Mouse (Mus musculus) stomach, embryonic 15.5 days (tissue): ENCODE results near the gene Ephb1. TPM values are rescaled to one million over a fixed set of nuclear protein-coding genes. Genes with fewer than 3 reads are reported as not detected.

Experiments
- ATAC-seq: fragments of 200-750 bp; cut with Nextera tagmentation; 2 replicates; pipeline ENCODE4 v1.8.0; 2017; ENCODE audit warnings: low read depth, moderate number of reproducible peaks, moderate TSS enrichment; ENCODE audit not compliant: insufficient read depth, low FRiP score
- H3K27ac ChIP-seq: fragments of 300-500 bp; sonication (generic); 2 replicates; pipeline ENCODE4 v1.5.1; 2015; ENCODE audit warnings: mild to moderate bottlenecking, inconsistent platforms
- H3K27me3 ChIP-seq: fragments of 300-500 bp; sonication (generic); replicated peaks from 2 replicates; pipeline ENCODE4 v1.6.1; 2015; ENCODE audit warnings: inconsistent platforms
- H3K36me3 ChIP-seq: fragments of 300-500 bp; sonication (generic); 2 replicates; pipeline ENCODE4 v1.6.1; 2015; ENCODE audit warnings: inconsistent platforms
- H3K4me1 ChIP-seq: fragments of 300-500 bp; sonication (generic); 2 replicates; pipeline ENCODE4 v1.6.1; 2015; ENCODE audit warnings: inconsistent platforms
- H3K4me2 ChIP-seq: fragments of 300-500 bp; sonication (generic); 2 replicates; pipeline ENCODE4 v1.6.1; 2015; ENCODE audit warnings: mild to moderate bottlenecking, inconsistent platforms
- H3K4me3 ChIP-seq: fragments of 300-500 bp; sonication (generic); replicated peaks from 2 replicates; pipeline ENCODE4 v1.5.1; 2015; ENCODE audit warnings: inconsistent platforms
- H3K9ac ChIP-seq: fragments of 300-500 bp; sonication (generic); 2 replicates; pipeline ENCODE4 v1.6.1; 2015; ENCODE audit warnings: inconsistent platforms
- H3K9me3 ChIP-seq: fragments of 300-500 bp; sonication (generic); 2 replicates; pipeline ENCODE4 v1.6.1; 2016; ENCODE audit warnings: inconsistent platforms
- WGBS: fragments of 180-500 bp; shearing (Covaris S2); methylation state at CpG from one replicate; pipeline ENCODE4 v1.1.7; 2015; 5-methylcytosine and 5-hydroxymethylcytosine counted together
- polyA plus RNA-seq: library from polyadenylated mRNA; unstranded; fragments of >200 nt; fragmentation: Nextera tagmentation; extraction: Ambion mirVana; gene quantifications from 2 replicates; pipeline ENCODE4 v1.2.1, GENCODE M21; 2015

Gene Ephb1
- polyA plus RNA-seq, 1 experiment from 2014 or later = 5.5 TPM

- Histone ChIP-seq H3K27ac (no peak overlapping the region), H3K4me2 (no peak overlapping the region), H3K4me1 (no peaks in the 10 kb centered on the region), H3K9me3 (no peaks in the 10 kb centered on the region), H3K4me3 (no peak overlapping the region), H3K27me3 (no peaks in the 10 kb centered on the region), H3K36me3 (no peaks in the 10 kb centered on the region), H3K9ac (no peak overlapping the region)
- no peak for ATAC-seq
- WGBS = 70% methylated on average over 2 of the region's 2 CpGs
Measured at GRCm38 (mm10) chr9:101986910-101987309, 367.6 kb downstream of the Ephb1 start.

GRCm38 (mm10) chr9:101982378-101982777 is 372.1 kb downstream of the Ephb1 start:
- H3K9me3 ChIP-seq = no peaks in the 10 kb centered on the region
- WGBS = 80% methylated on average over 7 of the region's 7 CpGs

GRCm38 (mm10) chr9:101981161-101981560 is 373.3 kb downstream of the Ephb1 start:
- Histone ChIP-seq H3K36me3 (no peaks in the 10 kb centered on the region), H3K4me2 (no peak overlapping the region), H3K9me3 (no peaks in the 10 kb centered on the region), H3K4me1 (no peaks in the 10 kb centered on the region), H3K27me3 (no peaks in the 10 kb centered on the region), H3K27ac (no peak overlapping the region), H3K4me3 (no peak overlapping the region), H3K9ac (no peak overlapping the region)
- no peak for ATAC-seq
- WGBS = 80% methylated on average over 2 of the region's 2 CpGs

More at GRCm38 (mm10) chr9:101982378-101982777, 372.1 kb downstream of the Ephb1 start:
- H3K9ac ChIP-seq = no peak overlapping the region
- no peak overlapping the region for H3K4me2 ChIP-seq
- no peaks in the 10 kb centered on the region for H3K36me3 ChIP-seq
- no peaks in the 10 kb centered on the region for H3K27me3 ChIP-seq
- no peak overlapping the region for H3K27ac ChIP-seq
- H3K4me1 ChIP-seq = no peaks in the 10 kb centered on the region
- ATAC-seq = no peak
- no peak overlapping the region for H3K4me3 ChIP-seq

- Histone ChIP-seq H3K36me3 (no peaks in the 10 kb centered on the region), H3K4me2 (no peak overlapping the region), H3K27me3 (no peaks in the 10 kb centered on the region), H3K9me3 (no peaks in the 10 kb centered on the region), H3K4me1 (no peaks in the 10 kb centered on the region), H3K27ac (no peak overlapping the region), H3K9ac (no peak overlapping the region), H3K4me3 (no peak overlapping the region)
- no peak for ATAC-seq
- 79% methylated on average over 4 of the region's 4 CpGs for WGBS
Measured at GRCm38 (mm10) chr9:101976884-101977465, 377.5 kb downstream of the Ephb1 start.

- WGBS = 63% methylated on average over 8 of the region's 8 CpGs
- no peaks in the 10 kb centered on the region for H3K27me3 ChIP-seq
- no peak overlapping the region for H3K27ac ChIP-seq
- H3K9ac ChIP-seq = no peak overlapping the region
- no peak for ATAC-seq
- no peak overlapping the region for H3K4me2 ChIP-seq
- no peaks in the 10 kb centered on the region for H3K4me1 ChIP-seq
- no peak overlapping the region for H3K4me3 ChIP-seq
- no peaks in the 10 kb centered on the region for H3K9me3 ChIP-seq
- H3K36me3 ChIP-seq = no peaks in the 10 kb centered on the region
Measured at GRCm38 (mm10) chr9:101972314-101972713, 382.2 kb downstream of the Ephb1 start.

- Histone ChIP-seq H3K4me1 (no peaks in the 10 kb centered on the region), H3K9ac (no peak overlapping the region), H3K4me2 (no peak overlapping the region), H3K27ac (no peak overlapping the region), H3K27me3 (no peaks in the 10 kb centered on the region), H3K36me3 (no peaks in the 10 kb centered on the region), H3K9me3 (no peaks in the 10 kb centered on the region), H3K4me3 (no peak overlapping the region)
- ATAC-seq = no peak
- WGBS = 29% methylated on average over 6 of the region's 6 CpGs
Measured at GRCm38 (mm10) chr9:101971806-101972205, 382.7 kb downstream of the Ephb1 start.

- Histone ChIP-seq H3K27ac (no peak overlapping the region), H3K27me3 (no peaks in the 10 kb centered on the region), H3K4me3 (no peak overlapping the region), H3K4me2 (no peak overlapping the region), H3K9ac (no peak overlapping the region), H3K9me3 (no peaks in the 10 kb centered on the region), H3K4me1 (no peaks in the 10 kb centered on the region), H3K36me3 (no peaks in the 10 kb centered on the region)
- 33% methylated on average over 4 of the region's 4 CpGs for WGBS
- no peak for ATAC-seq
Measured at GRCm38 (mm10) chr9:101956228-101956627, 398.3 kb downstream of the Ephb1 start.

GRCm38 (mm10) chr9:101954529-101954928 is 400.0 kb downstream of the Ephb1 start:
- Histone ChIP-seq H3K27me3 (no peaks in the 10 kb centered on the region), H3K36me3 (no peaks in the 10 kb centered on the region), H3K27ac (no peak overlapping the region), H3K4me2 (no peak overlapping the region), H3K9me3 (no peaks in the 10 kb centered on the region), H3K9ac (no peak overlapping the region), H3K4me3 (no peak overlapping the region), H3K4me1 (no peaks in the 10 kb centered on the region)
- no peak for ATAC-seq
- 76% methylated on average over 4 of the region's 4 CpGs for WGBS

GRCm38 (mm10) chr9:101950101-101950500 is 404.4 kb downstream of the Ephb1 start:
- no peak overlapping the region for H3K4me2 ChIP-seq
- no peak overlapping the region for H3K27ac ChIP-seq
- no peak overlapping the region for H3K4me3 ChIP-seq
- no peak for ATAC-seq
- H3K9ac ChIP-seq = no peak overlapping the region
- no peaks in the 10 kb centered on the region for H3K36me3 ChIP-seq
- H3K4me1 ChIP-seq = no peaks in the 10 kb centered on the region
- 27% methylated on average over 3 of the region's 3 CpGs for WGBS
- no peaks in the 10 kb centered on the region for H3K27me3 ChIP-seq
- no peaks in the 10 kb centered on the region for H3K9me3 ChIP-seq

- Histone ChIP-seq H3K9me3 (no peaks in the 10 kb centered on the region), H3K27ac (no peak overlapping the region), H3K9ac (no peak overlapping the region), H3K4me1 (no peaks in the 10 kb centered on the region), H3K27me3 (no peaks in the 10 kb centered on the region), H3K36me3 (no peaks in the 10 kb centered on the region), H3K4me2 (no peak overlapping the region), H3K4me3 (no peak overlapping the region)
- ATAC-seq = no peak
- WGBS = 80% methylated on average over 4 of the region's 4 CpGs
Measured at GRCm38 (mm10) chr9:101945814-101946213, 408.7 kb downstream of the Ephb1 start.

GRCm38 (mm10) chr9:101945326-101945725 is 409.2 kb downstream of the Ephb1 start:
- no peaks in the 10 kb centered on the region for H3K9me3 ChIP-seq
- H3K4me3 ChIP-seq = no peak overlapping the region
- H3K4me1 ChIP-seq = no peaks in the 10 kb centered on the region
- no peaks in the 10 kb centered on the region for H3K36me3 ChIP-seq
- no peak overlapping the region for H3K27ac ChIP-seq
- no peak overlapping the region for H3K9ac ChIP-seq
- H3K4me2 ChIP-seq = no peak overlapping the region
- H3K27me3 ChIP-seq = no peaks in the 10 kb centered on the region
- 69% methylated on average over 7 of the region's 7 CpGs for WGBS
- no peak for ATAC-seq

- no peaks in the 10 kb centered on the region for H3K36me3 ChIP-seq
- H3K4me1 ChIP-seq = no peaks in the 10 kb centered on the region
- no peak overlapping the region for H3K9ac ChIP-seq
- no peak overlapping the region for H3K4me2 ChIP-seq
- H3K4me3 ChIP-seq = no peak overlapping the region
- no peak overlapping the region for H3K27ac ChIP-seq
- H3K9me3 ChIP-seq = no peaks in the 10 kb centered on the region
- no peak for ATAC-seq
- 86% methylated on average over 9 of the region's 9 CpGs for WGBS
- H3K27me3 ChIP-seq = no peaks in the 10 kb centered on the region
Measured at GRCm38 (mm10) chr9:101942058-101942669, 412.3 kb downstream of the Ephb1 start.

GRCm38 (mm10) chr9:101940182-101940581 is 414.3 kb downstream of the Ephb1 start:
- Histone ChIP-seq H3K27ac (no peak overlapping the region), H3K27me3 (no peaks in the 10 kb centered on the region), H3K9me3 (no peaks in the 10 kb centered on the region), H3K4me1 (no peaks in the 10 kb centered on the region), H3K9ac (no peak overlapping the region), H3K36me3 (no peaks in the 10 kb centered on the region), H3K4me3 (no peak overlapping the region), H3K4me2 (no peak overlapping the region)
- no peak for ATAC-seq
- WGBS = 75% methylated on average over 3 of the region's 3 CpGs
